Mouse (Mus musculus) heart, embryonic 16.5 days (tissue): ENCODE results near the gene Slc13a1. TPM values are rescaled to one million over a fixed set of nuclear protein-coding genes. Genes with fewer than 3 reads are reported as not detected.
"Not testable (repeated sequence)": the region's sequence is repeated elsewhere in the genome, so short reads cannot be mapped to it uniquely, and the experiment has no call there.

ENCODE experiments used
- ATAC-seq: fragments of 200-750 bp; cut with Nextera tagmentation; replicated peaks from 2 replicates; pipeline ENCODE4 v1.8.0; 2017; ENCODE audit warnings: moderate number of reproducible peaks; ENCODE audit not compliant: insufficient read depth, low FRiP score; ENCODE audit errors: extremely low read depth
- H3K27ac ChIP-seq: fragments of 300-500 bp; sonication (generic); 2 replicates; pipeline ENCODE4 v1.5.1; 2014; ENCODE audit warnings: mild to moderate bottlenecking, low read length, control low read depth, moderate library complexity
- H3K27me3 ChIP-seq: fragments of 300-500 bp; sonication (generic); 2 replicates; pipeline ENCODE4 v1.6.1; 2014; ENCODE audit warnings: low read length, mixed read lengths; ENCODE audit not compliant: control insufficient read depth, insufficient read depth
- H3K36me3 ChIP-seq: fragments of 300-500 bp; sonication (generic); 2 replicates; pipeline ENCODE4 v1.6.1; 2014; ENCODE audit not compliant: control insufficient read depth, insufficient read depth
- H3K4me1 ChIP-seq: fragments of 300-500 bp; sonication (generic); 2 replicates; pipeline ENCODE4 v1.6.1; 2014; ENCODE audit warnings: low read length, mixed read lengths; ENCODE audit not compliant: control insufficient read depth, insufficient read depth
- H3K4me2 ChIP-seq: fragments of 300-500 bp; sonication (generic); 2 replicates; pipeline ENCODE4 v1.6.1; 2014; ENCODE audit warnings: low read depth, mild to moderate bottlenecking, control low read depth, low read length
- H3K4me3 ChIP-seq: fragments of 300-500 bp; sonication (generic); 2 replicates; pipeline ENCODE4 v1.5.1; 2014; ENCODE audit warnings: mild to moderate bottlenecking, control low read depth, low read length
- H3K9ac ChIP-seq: fragments of 300-500 bp; sonication (generic); 2 replicates; pipeline ENCODE4 v1.6.1; 2014; ENCODE audit warnings: low read length, control low read depth
- H3K9me3 ChIP-seq: fragments of 300-500 bp; sonication (generic); replicated peaks from 2 replicates; pipeline ENCODE4 v1.6.1; 2016; ENCODE audit warnings: low read length; ENCODE audit not compliant: control insufficient read depth
- WGBS: fragments of 180-500 bp; shearing (Covaris S2); extraction: QIAGEN DNeasy Blood & Tissue Kit; methylation state at CpG from one replicate; pipeline ENCODE4 v1.1.7; 2014; 5-methylcytosine and 5-hydroxymethylcytosine counted together
- polyA plus RNA-seq: library from polyadenylated mRNA; unstranded; fragments of >200 nt; fragmentation: Nextera tagmentation; extraction: Ambion mirVana; gene quantifications from 2 replicates; pipeline ENCODE4 v1.2.1, GENCODE M21; 2015

Slc13a1 gene
- 0.07 and 0.51 TPM in 2 replicates for polyA plus RNA-seq

DNA sequence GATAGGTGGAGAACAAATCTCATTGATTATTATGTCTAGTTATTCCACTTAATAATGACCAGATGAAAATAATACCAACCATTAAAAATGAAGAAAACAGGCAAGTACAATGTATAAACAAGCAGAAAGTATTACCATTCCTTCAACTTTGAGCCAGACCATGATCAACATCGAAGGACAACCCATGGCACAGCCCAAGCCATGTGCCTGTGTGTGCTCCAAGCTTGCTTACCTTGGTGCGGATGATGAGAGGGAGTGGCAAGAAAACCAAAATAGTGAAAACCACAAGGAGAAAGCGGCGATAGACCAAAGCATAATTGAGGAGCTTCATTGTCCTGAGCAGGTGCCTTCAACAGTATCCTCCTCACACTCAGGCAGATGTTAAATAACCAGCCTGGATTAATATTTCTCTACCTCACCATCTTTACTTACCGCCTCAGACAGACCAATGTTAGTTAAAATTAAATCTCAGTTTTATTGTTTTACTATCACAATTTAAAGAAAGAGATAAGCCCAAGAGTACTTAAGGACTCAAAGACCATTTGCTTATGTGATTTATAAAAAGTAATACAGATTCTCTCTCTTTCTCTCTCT lies at the start of gene Slc13a1:
TSS of gene Slc13a1 (minus strand) at position 359 of the 594 bp plus-strand sequence.
- Histone ChIP-seq H3K36me3 (no peaks in the 10 kb centered on the region), H3K4me2 (no peak within 1 kb of the TSS), H3K27me3 (no peaks in the 10 kb centered on the region), H3K9me3 (no peaks in the 10 kb centered on the region), H3K4me1 (no peaks in the 10 kb centered on the region), H3K27ac (no peak within 1 kb of the TSS), H3K4me3 (no peak within 1 kb of the TSS), H3K9ac (no peak within 1 kb of the TSS)
- 85% methylated on average over 5 of the region's 5 CpGs for WGBS
- ATAC-seq: no peak

DNA sequence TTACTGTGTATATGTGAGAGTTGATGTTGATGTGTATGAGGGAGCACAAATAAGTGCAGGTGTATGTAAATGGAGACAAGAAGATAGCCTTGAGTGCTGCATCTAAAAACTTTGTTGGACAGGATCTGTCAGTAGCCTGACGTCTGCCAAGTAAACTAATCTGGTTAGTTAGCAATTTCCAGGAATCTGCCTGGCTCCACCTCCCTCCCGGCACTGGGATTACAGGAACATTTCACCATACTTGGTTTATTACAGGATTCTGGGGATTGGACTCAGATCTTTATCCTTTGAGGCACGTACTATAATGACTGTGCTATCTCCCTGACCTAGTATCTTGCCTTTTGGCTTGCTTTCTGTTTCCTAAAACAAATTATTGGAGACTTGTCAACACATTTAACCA lies 40.0 kb upstream of the Slc13a1 start:
- H3K4me2 ChIP-seq: no peak overlapping the region
- H3K4me3 ChIP-seq: no peak overlapping the region
- whole genome bisulfite sequencing: 70% methylated on average over 3 of the region's 3 CpGs
- no peak overlapping the region for H3K9ac ChIP-seq
- no peaks in the 10 kb centered on the region for H3K27me3 ChIP-seq
- H3K4me1 ChIP-seq: no peaks in the 10 kb centered on the region
- no peak overlapping the region for H3K27ac ChIP-seq
- H3K9me3 ChIP-seq: no peaks in the 10 kb centered on the region
- ATAC-seq: no peak
- H3K36me3 ChIP-seq: no peaks in the 10 kb centered on the region

DNA sequence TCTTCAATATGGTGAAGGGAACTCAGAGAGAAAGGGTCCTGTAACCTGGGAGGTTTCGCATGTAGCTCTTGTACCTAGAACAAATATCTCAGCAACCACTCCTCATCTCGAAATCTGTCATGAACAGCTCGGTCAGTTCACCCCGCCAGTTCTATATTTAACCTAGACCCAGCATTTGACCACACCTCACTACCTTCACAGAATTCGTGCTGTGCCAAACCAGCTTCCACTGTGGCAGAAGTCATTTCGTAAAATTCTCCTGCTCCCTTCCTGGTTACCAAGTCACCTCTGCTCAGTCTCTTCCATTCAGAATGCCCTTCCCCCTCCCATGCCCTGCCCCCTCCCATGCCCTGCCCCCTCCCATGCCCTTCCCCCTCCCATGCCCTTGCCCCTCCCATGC lies 34.3 kb upstream of the Slc13a1 start:
- Histone ChIP-seq H3K36me3 (no peaks in the 10 kb centered on the region), H3K9ac (no peak overlapping the region), H3K27me3 (no peaks in the 10 kb centered on the region), H3K27ac (no peak overlapping the region), H3K4me3 (no peak overlapping the region), H3K4me1 (no peaks in the 10 kb centered on the region), H3K4me2 (no peak overlapping the region), H3K9me3 (no peaks in the 10 kb centered on the region)
- 56% methylated on average over 6 of the region's 6 CpGs for WGBS
- ATAC-seq: no peak

GRCm38 (mm10) chr6:24200644-24201484 lies 33.0 kb upstream of the Slc13a1 start:
- WGBS: 79% methylated on average over 12 of the region's 12 CpGs
- no peak for ATAC-seq
- Histone ChIP-seq H3K27ac (no peak overlapping the region), H3K27me3 (no peaks in the 10 kb centered on the region), H3K4me1 (no peaks in the 10 kb centered on the region), H3K9ac (no peak overlapping the region), H3K4me3 (no peak overlapping the region), H3K9me3 (no peaks in the 10 kb centered on the region), H3K36me3 (no peaks in the 10 kb centered on the region), H3K4me2 (no peak overlapping the region)

DNA sequence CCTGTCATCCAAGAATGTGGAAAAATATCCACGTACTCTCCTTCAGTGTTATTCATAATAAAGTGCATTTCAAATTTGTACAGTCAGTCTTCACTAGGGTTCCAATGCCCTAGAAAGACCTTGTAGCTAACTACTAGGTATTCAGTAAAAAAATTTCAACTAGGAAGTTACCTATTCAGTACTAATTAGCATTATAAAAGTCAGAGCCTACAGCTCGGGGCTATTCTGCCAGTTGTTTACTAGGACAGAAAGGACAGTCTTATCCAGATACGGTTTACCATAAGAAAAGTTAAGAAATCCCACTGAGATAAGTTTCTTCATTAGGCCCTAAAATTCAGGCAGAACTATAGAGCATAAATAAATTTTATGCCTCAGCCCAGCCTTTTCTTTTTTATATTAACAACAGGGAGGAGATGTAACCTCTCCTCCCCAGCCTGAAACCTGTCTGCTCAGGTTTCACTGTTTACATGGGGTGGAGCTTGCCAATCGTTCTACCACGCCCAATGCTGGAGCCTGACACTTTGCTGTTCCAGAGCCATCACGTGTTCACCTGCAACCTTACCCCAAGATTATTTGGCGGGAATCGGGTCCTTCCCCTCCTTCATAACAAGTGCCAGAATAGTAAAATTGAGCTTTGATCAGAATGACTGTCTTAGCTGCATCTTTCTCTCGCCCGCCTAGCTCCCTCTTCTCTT lies 29.8 kb upstream of the Slc13a1 start:
- not testable (repeated sequence) for ATAC-seq, H3K36me3 ChIP-seq, H3K9ac ChIP-seq, H3K27me3 ChIP-seq, H3K4me3 ChIP-seq, H3K9me3 ChIP-seq, H3K27ac ChIP-seq, H3K4me2 ChIP-seq, H3K4me1 ChIP-seq
- WGBS: 84% methylated on average over 10 of the region's 10 CpGs

- H3K9me3 ChIP-seq, H3K27ac ChIP-seq, H3K36me3 ChIP-seq, H3K4me1 ChIP-seq, H3K9ac ChIP-seq, H3K27me3 ChIP-seq, ATAC-seq, H3K4me3 ChIP-seq, H3K4me2 ChIP-seq: not testable (repeated sequence)
- 66% methylated on average over 5 of the region's 5 CpGs for WGBS
Observed at GRCm38 (mm10) chr6:24196406-24196805, 28.5 kb upstream of the Slc13a1 start.

DNA sequence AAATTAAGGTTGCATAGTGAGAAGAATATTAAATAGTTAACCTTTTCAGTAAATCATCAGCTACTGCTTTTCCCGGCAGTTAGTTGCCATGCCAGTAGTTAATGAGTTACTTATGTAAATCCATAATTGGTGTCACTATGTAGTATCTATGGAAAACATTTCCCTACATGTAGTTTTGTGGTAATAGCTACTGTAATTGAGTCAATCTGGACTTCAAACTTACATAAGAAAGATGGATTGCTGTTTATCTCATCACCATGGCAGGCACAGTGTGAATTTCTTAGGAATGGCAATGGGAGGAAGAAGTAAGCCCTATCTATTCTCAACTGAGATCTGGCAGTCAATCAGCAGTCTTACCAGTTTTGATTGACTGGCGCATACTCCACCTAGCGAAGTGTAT lies 15.5 kb upstream of the Slc13a1 start:
- 82% methylated on average over 3 of the region's 3 CpGs for WGBS
- no peaks in the 10 kb centered on the region for H3K4me1 ChIP-seq
- no peak overlapping the region for H3K27ac ChIP-seq
- H3K4me3 ChIP-seq: no peak overlapping the region
- H3K9ac ChIP-seq: no peak overlapping the region
- no peaks in the 10 kb centered on the region for H3K36me3 ChIP-seq
- ATAC-seq: no peak
- H3K9me3 ChIP-seq: no peaks in the 10 kb centered on the region
- H3K27me3 ChIP-seq: no peaks in the 10 kb centered on the region
- H3K4me2 ChIP-seq: no peak overlapping the region

DNA sequence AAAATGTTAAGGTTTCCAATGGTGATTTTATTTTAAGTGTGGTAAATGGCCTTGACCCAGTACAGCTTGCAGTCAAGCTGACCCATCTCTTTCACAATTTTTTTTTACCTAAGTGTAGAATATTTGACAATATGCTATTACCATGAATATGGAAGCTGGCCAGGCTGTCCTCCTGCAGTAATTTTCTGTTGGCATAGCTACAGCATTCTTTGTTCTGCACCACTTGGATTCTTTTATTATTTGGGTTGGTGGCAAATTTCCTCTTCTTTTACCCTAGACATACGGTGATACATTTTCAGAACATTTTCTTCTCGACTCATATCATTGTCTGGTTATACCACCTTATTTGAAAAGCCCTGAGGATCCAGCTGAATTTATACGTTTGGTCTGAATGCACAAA lies 7.5 kb upstream of the Slc13a1 start:
- no peak overlapping the region for H3K27ac ChIP-seq

GRCm38 (mm10) chr6:24173951-24174350 lies 6.1 kb upstream of the Slc13a1 start:
- H3K4me2 ChIP-seq: no peak overlapping the region
- ATAC-seq: no peak
- no peaks in the 10 kb centered on the region for H3K4me1 ChIP-seq
- H3K4me3 ChIP-seq: no peak overlapping the region
- no peaks in the 10 kb centered on the region for H3K9me3 ChIP-seq
- no peak overlapping the region for H3K27ac ChIP-seq
- no peak overlapping the region for H3K9ac ChIP-seq
- H3K36me3 ChIP-seq: no peaks in the 10 kb centered on the region
- H3K27me3 ChIP-seq: no peaks in the 10 kb centered on the region

More for the DNA sequence above, 7.5 kb upstream of the Slc13a1 start:
- Histone ChIP-seq H3K36me3 (no peaks in the 10 kb centered on the region), H3K9ac (no peak overlapping the region), H3K27me3 (no peaks in the 10 kb centered on the region), H3K9me3 (no peaks in the 10 kb centered on the region), H3K4me1 (no peaks in the 10 kb centered on the region), H3K4me2 (no peak overlapping the region), H3K4me3 (no peak overlapping the region)
- no peak for ATAC-seq
- WGBS: 74% methylated on average over 3 of the region's 3 CpGs
